Mouse (Mus musculus) midbrain, embryonic 11.5 days (tissue): Measurements from ENCODE around the gene Als2cr12. TPM values are rescaled to one million over a fixed set of nuclear protein-coding genes. Genes with fewer than 3 reads are reported as not detected.
"Not testable (repeated sequence)": the region's sequence is repeated elsewhere in the genome, so short reads cannot be mapped to it uniquely, and the experiment has no call there.

ENCODE experiments used
- ATAC-seq: fragments of 200-750 bp; cut with Nextera tagmentation; 2 replicates; pipeline ENCODE4 v1.8.0; 2017; ENCODE audit warnings: moderate TSS enrichment, moderate library complexity; ENCODE audit not compliant: low FRiP score
- DNase-seq: peaks from one replicate; pipeline ENCODE4 v3.0.0; 2015; ENCODE audit warnings: low spot score; ENCODE audit errors: missing footprints
- H3K27ac ChIP-seq: fragments of 300-500 bp; sonication (generic); 2 replicates; pipeline ENCODE4 v1.5.1; 2014; ENCODE audit warnings: low read depth, low read length
- H3K27me3 ChIP-seq: fragments of 300-500 bp; sonication (generic); 2 replicates; pipeline ENCODE4 v1.6.1; 2014; ENCODE audit warnings: mild to moderate bottlenecking, low read length, moderate library complexity, mixed read lengths; ENCODE audit not compliant: control insufficient read depth, insufficient read depth
- H3K36me3 ChIP-seq: fragments of 300-500 bp; sonication (generic); 2 replicates; pipeline ENCODE4 v1.6.1; 2014; ENCODE audit warnings: mild to moderate bottlenecking, low read length, moderate library complexity, mixed read lengths; ENCODE audit not compliant: control insufficient read depth, insufficient read depth
- H3K4me1 ChIP-seq: fragments of 300-500 bp; sonication (generic); 2 replicates; pipeline ENCODE4 v1.6.1; 2014; ENCODE audit warnings: low read length; ENCODE audit not compliant: control insufficient read depth, insufficient read depth
- H3K4me2 ChIP-seq: fragments of 300-500 bp; sonication (generic); 2 replicates; pipeline ENCODE4 v1.6.1; 2014; ENCODE audit warnings: mild to moderate bottlenecking, moderate library complexity
- H3K4me3 ChIP-seq: fragments of 300-500 bp; sonication (generic); 2 replicates; pipeline ENCODE4 v1.5.1; 2014; ENCODE audit warnings: low read depth, low read length
- H3K9ac ChIP-seq: fragments of 300-500 bp; sonication (generic); 2 replicates; pipeline ENCODE4 v1.6.1; 2014; ENCODE audit warnings: low read length
- H3K9me3 ChIP-seq: fragments of 300-500 bp; sonication (generic); 2 replicates; pipeline ENCODE4 v1.6.1; 2016; ENCODE audit warnings: low read length; ENCODE audit not compliant: control insufficient read depth
- WGBS: fragments of 180-500 bp; shearing (Covaris S2); extraction: QIAGEN DNeasy Blood & Tissue Kit; methylation state at CpG from one replicate; pipeline ENCODE4 v1.1.7; 2014; 5-methylcytosine and 5-hydroxymethylcytosine counted together
- polyA plus RNA-seq: library from polyadenylated mRNA; unstranded; fragments of >200 nt; fragmentation: Nextera tagmentation; extraction: Ambion mirVana; gene quantifications from 2 replicates; pipeline ENCODE4 v1.2.1, GENCODE M21; 2014

Gene Als2cr12
- polyA plus RNA-seq, 1 experiment from 2014 or later, result not detected

DNA sequence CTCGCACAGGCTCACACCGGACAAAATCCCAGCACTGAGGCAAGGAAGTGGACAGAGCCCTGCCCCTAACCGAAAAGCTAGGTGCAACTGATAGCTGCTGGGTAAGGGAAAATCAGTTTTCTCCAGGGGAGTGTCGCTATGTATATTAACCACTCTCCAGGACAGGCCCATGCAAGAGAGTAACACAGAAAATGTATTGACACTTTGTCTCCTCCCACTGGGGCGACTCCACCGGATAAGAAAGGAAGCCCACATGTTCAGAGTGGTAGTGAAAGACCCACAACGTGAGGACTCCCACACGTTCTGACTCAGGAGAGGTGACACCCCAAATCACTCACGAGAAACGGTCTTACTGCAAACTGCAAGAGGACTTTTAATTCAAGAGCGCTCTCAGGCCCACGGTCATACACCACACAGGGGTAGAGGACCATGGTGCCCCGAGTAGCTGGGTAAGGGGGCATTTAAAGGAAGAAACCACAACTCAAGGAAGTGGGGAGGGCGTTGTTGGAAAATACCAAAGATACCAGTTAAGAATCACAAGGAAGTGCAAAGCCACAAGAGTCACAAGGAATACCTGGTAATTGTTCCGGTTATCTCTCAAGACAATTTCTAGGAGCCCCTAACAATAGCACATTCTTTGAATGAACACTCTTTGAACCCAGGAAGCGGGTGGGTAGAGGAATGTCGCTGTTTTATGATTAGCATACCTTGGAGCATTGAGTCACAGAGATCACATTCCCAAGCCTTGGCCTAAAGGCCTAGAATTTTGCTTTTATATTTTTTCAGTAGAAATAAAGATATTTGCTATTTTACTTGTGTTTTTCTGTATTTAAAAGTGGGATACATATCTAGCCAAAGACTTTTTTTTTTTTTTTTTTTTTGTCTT is 44.0 kb downstream of the Als2cr12 start:
- not testable (repeated sequence) for H3K27me3 ChIP-seq, DNase-seq, H3K9me3 ChIP-seq, ATAC-seq, H3K36me3 ChIP-seq, H3K4me1 ChIP-seq, H3K27ac ChIP-seq
- Histone ChIP-seq H3K9ac (peak overlapping the region; percentile 69), H3K4me3 (peak overlapping the region; percentile 49), H3K4me2 (peak overlapping the region; percentile 72)
- 90% methylated on average over 17 of the region's 17 CpGs for WGBS

DNA sequence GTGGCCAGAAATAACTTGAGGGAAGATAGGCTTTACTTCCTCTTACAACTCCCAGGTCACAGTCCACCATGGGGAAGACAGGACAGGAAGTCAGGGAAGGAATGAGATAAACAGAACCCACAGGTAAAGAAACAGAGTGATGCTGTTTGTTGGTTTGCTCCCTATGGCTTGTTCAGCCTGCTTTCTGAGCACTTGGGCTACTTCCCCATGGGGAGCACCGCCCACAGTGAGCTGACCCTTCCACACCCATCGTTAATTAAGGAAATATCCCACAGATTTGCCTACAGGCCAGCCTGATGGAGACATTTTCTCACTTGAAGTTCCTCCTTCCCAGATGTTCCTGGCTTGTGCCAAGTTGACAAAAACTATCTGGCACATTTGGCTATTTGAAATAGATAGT is 66.9 kb downstream of the Als2cr12 start:
- not testable (repeated sequence) for H3K4me2 ChIP-seq, H3K27ac ChIP-seq, H3K27me3 ChIP-seq, H3K4me3 ChIP-seq, H3K4me1 ChIP-seq, H3K9ac ChIP-seq, ATAC-seq, H3K36me3 ChIP-seq, H3K9me3 ChIP-seq, DNase-seq
- WGBS, result 100% methylated on average over 1 of the region's 2 CpGs

DNA sequence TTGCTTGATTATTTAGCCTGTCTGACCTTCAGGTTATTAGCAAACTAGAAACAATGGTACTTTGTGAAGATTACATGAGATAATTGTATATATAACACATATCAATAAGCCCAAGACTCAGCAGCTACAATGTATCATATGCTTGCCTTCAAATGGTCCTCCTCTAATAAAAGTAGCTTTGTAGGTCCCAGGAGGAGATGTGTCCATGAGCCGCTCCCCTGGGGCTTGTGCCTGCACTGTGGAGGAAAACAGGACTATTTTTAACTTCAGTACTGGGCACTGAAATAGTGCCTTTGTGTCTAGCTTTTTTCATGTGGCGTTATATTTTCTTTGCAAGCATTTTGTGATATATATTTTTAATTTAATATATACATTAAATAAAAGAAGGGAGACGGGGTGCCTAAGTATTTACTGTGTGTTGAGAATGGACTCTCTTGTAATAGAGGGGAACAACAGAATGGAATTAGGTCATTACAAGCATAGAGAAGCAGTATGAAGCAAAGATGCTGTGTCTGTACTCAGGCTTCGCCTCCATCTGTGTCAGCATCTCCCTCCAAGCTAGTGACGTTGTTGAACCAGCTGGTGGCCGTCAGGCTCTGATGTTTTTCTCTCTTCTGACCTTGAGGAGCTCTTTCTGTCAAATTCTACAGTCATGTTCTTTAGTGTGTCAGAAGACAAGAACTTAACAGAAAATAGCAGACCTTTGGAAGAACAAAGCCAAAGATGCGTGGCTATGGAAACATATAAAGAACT is 73.6 kb downstream of the Als2cr12 start:
- Histone ChIP-seq H3K27ac (no peak overlapping the region), H3K9me3 (no peaks in the 10 kb centered on the region; the same call in 1 of the 2 replicates), H3K4me3 (no peak overlapping the region), H3K36me3 (no peaks in the 10 kb centered on the region), H3K4me2 (no peak overlapping the region), H3K27me3 (no peaks in the 10 kb centered on the region), H3K9ac (no peak overlapping the region), H3K4me1 (no peaks in the 10 kb centered on the region)
- ATAC-seq, result no peak
- DNase-seq, result no peak
- whole genome bisulfite sequencing, result 81% methylated on average over 7 of the region's 7 CpGs

DNA sequence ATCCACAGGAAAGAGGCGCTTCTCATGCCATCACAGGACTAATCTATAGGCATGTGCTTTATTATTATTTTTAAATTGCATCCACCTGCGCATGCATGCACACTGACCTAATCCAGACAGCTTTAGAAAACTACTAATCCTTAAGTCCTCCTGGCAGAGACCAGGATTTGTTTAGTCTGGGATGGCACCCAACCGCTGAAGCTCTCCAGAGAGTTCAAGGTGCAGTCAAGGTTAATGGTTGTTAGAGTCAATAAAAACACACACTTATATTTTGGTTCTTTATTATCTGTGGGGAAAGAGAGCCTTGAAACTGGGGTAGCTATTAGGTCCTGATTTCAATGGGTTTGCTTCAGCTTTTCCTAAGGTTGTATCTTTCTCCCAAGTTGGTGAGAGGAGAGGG is 74.5 kb downstream of the Als2cr12 start:
- H3K4me1 ChIP-seq, result no peaks in the 10 kb centered on the region
- H3K4me2 ChIP-seq, result no peak overlapping the region
- 81% methylated on average over 3 of the region's 3 CpGs for WGBS
- no peaks in the 10 kb centered on the region for H3K27me3 ChIP-seq
- no peak overlapping the region for H3K4me3 ChIP-seq
- no peaks in the 10 kb centered on the region; the same call in 1 of the 2 replicates for H3K9me3 ChIP-seq
- no peaks in the 10 kb centered on the region for H3K36me3 ChIP-seq
- no peak for ATAC-seq
- no peak overlapping the region for H3K9ac ChIP-seq
- no peak overlapping the region for H3K27ac ChIP-seq
- no peak for DNase-seq

DNA sequence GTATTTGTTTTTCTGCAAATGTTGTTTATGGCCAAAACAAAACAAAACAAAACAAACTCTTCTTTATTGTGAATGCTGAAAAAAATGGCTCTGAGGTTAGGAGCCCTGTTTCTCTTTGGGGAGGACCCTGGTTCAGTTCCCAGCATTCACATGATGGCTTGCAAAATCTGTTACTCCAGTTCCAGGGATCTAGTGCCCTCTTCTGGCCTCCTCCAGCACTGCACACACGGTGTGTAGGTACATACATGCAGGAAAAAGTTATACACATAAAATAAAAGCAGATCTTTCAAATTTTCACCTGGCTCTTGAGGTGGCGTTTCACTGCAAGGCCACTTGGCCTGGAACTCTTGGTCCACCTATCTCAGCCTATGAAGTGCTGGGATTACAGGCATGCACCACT is 77.0 kb downstream of the Als2cr12 start:
- Histone ChIP-seq H3K9ac (no peak overlapping the region), H3K27ac (no peak overlapping the region), H3K4me2 (no peak overlapping the region), H3K4me3 (no peak overlapping the region), H3K27me3 (no peaks in the 10 kb centered on the region), H3K9me3 (no peaks in the 10 kb centered on the region; the same call in 1 of the 2 replicates), H3K4me1 (no peaks in the 10 kb centered on the region), H3K36me3 (no peaks in the 10 kb centered on the region)
- WGBS, result 86% methylated on average over 2 of the region's 2 CpGs
- ATAC-seq, result no peak
- DNase-seq, result no peak

DNA sequence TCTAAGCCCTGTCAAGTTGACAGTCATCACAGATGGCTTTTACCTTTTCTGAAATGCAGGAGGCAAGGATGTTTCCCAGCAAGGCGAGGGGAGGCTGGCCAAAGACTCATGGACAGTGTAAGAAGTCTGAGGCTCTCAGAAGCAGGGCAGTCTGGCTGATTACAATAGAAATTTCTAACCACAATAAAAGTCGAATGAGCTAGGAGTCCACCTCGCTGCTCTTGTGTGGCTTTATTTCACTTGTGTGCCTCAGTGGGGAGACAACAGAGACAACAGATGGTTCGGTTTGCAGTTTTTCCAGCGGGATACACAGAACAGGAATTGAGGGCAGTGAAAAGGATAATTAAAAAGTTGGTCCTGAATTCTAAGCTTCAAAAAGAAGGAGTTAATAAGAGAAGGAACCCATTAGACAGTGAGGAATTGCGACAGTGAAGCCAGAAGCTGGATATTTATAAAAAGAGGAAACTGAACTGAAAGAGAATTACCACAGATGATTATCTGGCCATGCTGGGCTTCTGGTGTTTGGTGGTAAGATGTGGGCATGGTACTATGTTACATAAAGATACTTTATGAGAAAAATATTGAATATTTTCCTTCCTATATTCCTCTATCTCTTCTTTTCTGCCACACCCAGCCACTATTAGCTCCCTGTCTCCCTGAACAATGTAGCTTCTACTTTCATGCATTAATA is 77.7 kb downstream of the Als2cr12 start:
- H3K27me3 ChIP-seq, result no peaks in the 10 kb centered on the region
- H3K9me3 ChIP-seq, result no peaks in the 10 kb centered on the region; the same call in 1 of the 2 replicates
- WGBS, result 84% methylated on average over 6 of the region's 6 CpGs
- H3K4me3 ChIP-seq, result no peak overlapping the region
- H3K36me3 ChIP-seq, result no peaks in the 10 kb centered on the region
- no peak for DNase-seq
- H3K4me1 ChIP-seq, result no peaks in the 10 kb centered on the region
- no peak overlapping the region for H3K4me2 ChIP-seq
- H3K27ac ChIP-seq, result no peak overlapping the region
- no peak for ATAC-seq
- H3K9ac ChIP-seq, result no peak overlapping the region

DNA sequence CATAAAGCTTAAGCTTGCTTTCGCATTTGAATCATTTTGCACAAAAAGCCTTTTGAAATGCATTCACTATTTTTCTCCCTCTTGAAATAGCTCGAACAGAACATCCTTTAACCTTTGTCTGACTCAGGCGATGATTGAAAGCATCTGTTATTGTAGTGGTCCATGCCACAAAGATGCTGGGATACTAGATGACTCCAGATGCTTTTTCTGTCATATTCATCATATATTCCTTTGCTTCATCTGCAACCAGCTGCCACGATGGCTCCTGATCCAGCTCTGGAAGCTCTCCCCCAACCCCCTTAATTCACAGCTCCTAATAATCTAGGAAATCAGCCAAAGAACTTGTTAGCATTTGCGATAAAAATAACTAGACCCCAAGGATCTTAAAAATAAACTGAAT is 78.7 kb downstream of the Als2cr12 start:
- Histone ChIP-seq H3K4me2 (no peak overlapping the region), H3K27me3 (no peaks in the 10 kb centered on the region), H3K27ac (no peak overlapping the region), H3K4me3 (no peak overlapping the region), H3K9ac (no peak overlapping the region), H3K4me1 (no peaks in the 10 kb centered on the region), H3K9me3 (no peaks in the 10 kb centered on the region; the same call in 1 of the 2 replicates), H3K36me3 (no peaks in the 10 kb centered on the region)
- WGBS, result 67% methylated on average over 5 of the region's 5 CpGs
- ATAC-seq (no peak), DNase-seq (no peak)

DNA sequence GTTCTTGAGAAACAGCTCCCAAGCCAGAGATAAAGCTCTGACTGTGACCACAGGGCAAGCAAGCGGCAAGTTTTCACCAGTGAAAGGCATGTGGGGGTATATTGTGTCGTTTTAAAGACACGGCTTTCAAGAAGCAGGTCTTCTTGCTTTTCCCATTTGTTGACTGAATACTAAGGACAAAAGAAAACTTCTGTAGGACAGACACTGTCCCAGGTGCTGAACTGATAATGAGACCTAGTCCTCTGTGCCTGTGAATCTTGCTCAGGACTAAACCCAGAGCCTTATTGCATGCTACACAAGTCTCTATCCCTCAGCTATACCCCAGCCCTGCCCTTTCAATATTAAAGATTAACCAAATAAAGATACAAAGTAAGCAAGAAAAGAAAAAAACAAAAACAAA is 79.6 kb downstream of the Als2cr12 start:
- H3K36me3 ChIP-seq, result no peaks in the 10 kb centered on the region
- H3K9ac ChIP-seq, result no peak overlapping the region
- no peak overlapping the region for H3K4me3 ChIP-seq
- no peaks in the 10 kb centered on the region for H3K27me3 ChIP-seq
- H3K9me3 ChIP-seq, result no peaks in the 10 kb centered on the region; the same call in 1 of the 2 replicates
- H3K4me2 ChIP-seq, result no peak overlapping the region
- H3K27ac ChIP-seq, result no peak overlapping the region
- no peak for DNase-seq
- ATAC-seq, result no peak
- 76% methylated on average over 3 of the region's 3 CpGs for WGBS
- no peaks in the 10 kb centered on the region for H3K4me1 ChIP-seq
